11 mouse cellular contexts compared by ENCODE assay signal in genomic region chr8:12487201-12487600, GRCm38 (mm10).
A peak's percentile ranks its signal among the peaks of the same experiment; 100 is the strongest.
DNase-seq lines count a peak whose midpoint lies in the region; ATAC-seq and TF ChIP-seq lines count a peak whose summit lies in the region.
"Had no signal": no experiment of that assay in that cellular context is flagged by ENCODE, and none has a peak within 500 bp of the region (broad histone marks: within the 10 kb centered on the region; RNA-seq: fewer than 3 reads in every experiment).

No protein-coding gene starts in this region.

- no peak overlapping the region for H3K9ac ChIP-seq in midbrain, embryonic 12.5 days (replicated peaks)
- H3K9ac ChIP-seq in forebrain, embryonic 11.5 days (ENCODE audit: low read length) = no peak overlapping the region
- no peak overlapping the region for H3K9ac ChIP-seq in heart, embryonic 12.5 days
- H3K9ac ChIP-seq: embryonic facial prominence, embryonic 15.5 days; limb, embryonic 12.5 days; liver, embryonic 15.5 days had no signal

- TF ChIP-seq POLR2A in testis, adult 2 months (IDR thresholded peaks at IDR 0.05; ENCODE audit: control insufficient read depth, low read depth, low read length) = no peak

- 0 out of 2 replicates have a peak, but pooled peaks have one; percentile 19 for ATAC-seq in midbrain, embryonic 12.5 days (ENCODE audit: low FRiP score, low read depth)
- ATAC-seq in forebrain, embryonic 11.5 days (replicated peaks; ENCODE audit: low FRiP score) = peak; percentile 43; the same call in 1 of the 2 replicates
- no peak for ATAC-seq in heart, embryonic 12.5 days (ENCODE audit: insufficient number of reproducible peaks, low FRiP score)

- TF ChIP-seq CTCF in testis, adult 2 months (IDR thresholded peaks at IDR 0.05; ENCODE audit: control insufficient read depth, insufficient read depth, insufficient replicate concordance, low read depth, low read length) = no peak

- peaks cover 64% of the 10 kb centered on the region for H3K27me3 ChIP-seq in midbrain, embryonic 12.5 days
- peaks cover 59% of the 10 kb centered on the region for H3K27me3 ChIP-seq in midbrain, embryonic 10.5 days (ENCODE audit: low read depth, poor library complexity, severe bottlenecking)
- peaks cover 12% of the 10 kb centered on the region for H3K27me3 ChIP-seq in forebrain, embryonic 11.5 days (ENCODE audit: control insufficient read depth, insufficient read depth, low read length)
- H3K27me3 ChIP-seq in testis, adult 2 months (ENCODE audit: control insufficient read depth, insufficient read depth, low read length) = no peaks in the 10 kb centered on the region
- peaks cover 64% of the 10 kb centered on the region for H3K27me3 ChIP-seq in heart, embryonic 12.5 days (replicated peaks)
- H3K27me3 ChIP-seq: liver, embryonic 15.5 days had no signal

- no peak for DNase-seq in midbrain, embryonic 10.5 days (ENCODE audit: low spot score)
- DNase-seq in R1 (ENCODE audit: low read depth, low spot score) = peak; percentile 78
- DNase-seq in forebrain, embryonic 11.5 days (ENCODE audit: low spot score) = no peak
- DNase-seq in heart, adult 18-20 months = no peak
- DNase-seq: thymus, adult 2 months had no signal

- WGBS in midbrain, embryonic 12.5 days = 57% methylated on average over 11 of the region's 11 CpGs
- 55% methylated on average over 11 of the region's 11 CpGs for WGBS in midbrain, embryonic 10.5 days
- WGBS in forebrain, embryonic 11.5 days = 38% methylated on average over 11 of the region's 11 CpGs
- WGBS in heart, embryonic 12.5 days = 45% methylated on average over 11 of the region's 11 CpGs

- H3K27ac ChIP-seq in midbrain, embryonic 12.5 days (replicated peaks) = no peak overlapping the region
- H3K27ac ChIP-seq in midbrain, embryonic 10.5 days (replicated peaks) = no peak overlapping the region
- no peak overlapping the region for H3K27ac ChIP-seq in forebrain, embryonic 11.5 days (ENCODE audit: low read depth, low read length)
- peak overlapping the region; percentile 77 for H3K27ac ChIP-seq in testis, adult 2 months (ENCODE audit: control insufficient read depth, insufficient read depth, low read depth, low read length)
- no peak overlapping the region for H3K27ac ChIP-seq in heart, embryonic 12.5 days (ENCODE audit: poor library complexity, severe bottlenecking)
- H3K27ac ChIP-seq: embryonic facial prominence, embryonic 15.5 days; limb, embryonic 12.5 days; liver, embryonic 15.5 days had no signal

- no peak overlapping the region for H3K4me2 ChIP-seq in midbrain, embryonic 12.5 days (replicated peaks)
- no peak overlapping the region for H3K4me2 ChIP-seq in forebrain, embryonic 11.5 days (ENCODE audit: low read depth, low read length, severe bottlenecking)
- H3K4me2 ChIP-seq in heart, embryonic 12.5 days = no peak overlapping the region
- H3K4me2 ChIP-seq: embryonic facial prominence, embryonic 15.5 days; limb, embryonic 12.5 days; liver, embryonic 15.5 days had no signal

- peaks cover 27% of the 10 kb centered on the region for H3K4me1 ChIP-seq in midbrain, embryonic 12.5 days
- H3K4me1 ChIP-seq in midbrain, embryonic 10.5 days = peaks cover 40% of the 10 kb centered on the region
- peaks cover 19% of the 10 kb centered on the region for H3K4me1 ChIP-seq in forebrain, embryonic 11.5 days (replicated peaks; ENCODE audit: control insufficient read depth, insufficient read depth, low read length)
- H3K4me1 ChIP-seq in testis, adult 2 months (ENCODE audit: control insufficient read depth, insufficient read depth, low read length) = peaks cover 6% of the 10 kb centered on the region
- H3K4me1 ChIP-seq in heart, embryonic 12.5 days (replicated peaks) = 0 out of 2 replicates have a peak, but pooled peaks cover 3% of the 10 kb centered on the region
- H3K4me1 ChIP-seq: embryonic facial prominence, embryonic 15.5 days; limb, embryonic 12.5 days; liver, embryonic 15.5 days had no signal

- H3K9me3 ChIP-seq in midbrain, embryonic 12.5 days = no peaks in the 10 kb centered on the region
- H3K9me3 ChIP-seq in midbrain, embryonic 10.5 days (replicated peaks) = no peaks in the 10 kb centered on the region
- no peaks in the 10 kb centered on the region for H3K9me3 ChIP-seq in forebrain, embryonic 11.5 days (ENCODE audit: control insufficient read depth, low read length)
- H3K9me3 ChIP-seq in heart, embryonic 12.5 days (replicated peaks) = no peaks in the 10 kb centered on the region
- H3K9me3 ChIP-seq: embryonic facial prominence, embryonic 15.5 days; limb, embryonic 12.5 days; liver, embryonic 15.5 days had no signal

- no peak overlapping the region for H3K4me3 ChIP-seq in midbrain, embryonic 12.5 days
- H3K4me3 ChIP-seq in midbrain, embryonic 10.5 days = no peak overlapping the region
- no peak overlapping the region for H3K4me3 ChIP-seq in forebrain, embryonic 11.5 days (ENCODE audit: low read depth, low read length)
- H3K4me3 ChIP-seq in testis, adult 2 months (ENCODE audit: control insufficient read depth, low read depth, low read length) = no peak overlapping the region
- H3K4me3 ChIP-seq in heart, embryonic 12.5 days = no peak overlapping the region
- H3K4me3 ChIP-seq: embryonic facial prominence, embryonic 15.5 days; limb, embryonic 12.5 days; liver, embryonic 15.5 days had no signal

- no peaks in the 10 kb centered on the region for H3K36me3 ChIP-seq in midbrain, embryonic 12.5 days
- no peaks in the 10 kb centered on the region for H3K36me3 ChIP-seq in midbrain, embryonic 10.5 days
- H3K36me3 ChIP-seq in forebrain, embryonic 11.5 days (ENCODE audit: control insufficient read depth, insufficient read depth, low read length) = no peaks in the 10 kb centered on the region
- H3K36me3 ChIP-seq in testis, adult 2 months (ENCODE audit: control insufficient read depth, insufficient read depth, low read length) = no peaks in the 10 kb centered on the region
- no peaks in the 10 kb centered on the region for H3K36me3 ChIP-seq in heart, embryonic 12.5 days
- H3K36me3 ChIP-seq: embryonic facial prominence, embryonic 15.5 days; limb, embryonic 12.5 days; liver, embryonic 15.5 days had no signal
